Mouse (Mus musculus): ENCODE data around the gene Cab39l. TPM values are rescaled to one million over a fixed set of nuclear protein-coding genes. Genes with fewer than 3 reads are reported as not detected.

Gene Cab39l
- total and polyA plus RNA-seq, 3 experiments: 19.9 to 49.2 (median 33.1) TPM

GRCm38 (mm10) chr14:59504831-59505230, 64.1 kb downstream of the Cab39l start:
- Histone ChIP-seq H3K27ac (ENCODE audit: insufficient read depth, low read depth) (no peak overlapping the region), H3K9ac (ENCODE audit: insufficient read depth, low read depth) (no peak overlapping the region), H3K27me3 (replicated peaks) (no peaks in the 10 kb centered on the region), H3K9me3 (replicated peaks; ENCODE audit: low read length) (no peaks in the 10 kb centered on the region), H3K4me1 (ENCODE audit: control insufficient read depth in 1 of 2, insufficient read depth in 2 of 2) (peaks cover 4 to 45% of the 10 kb centered on the region in 2 experiments; a peak in 3 of 4 replicates), H3K79me2 (replicated peaks; ENCODE audit: control insufficient read depth, extremely low read depth, insufficient read depth, poor library complexity, severe bottlenecking) (no peaks in the 10 kb centered on the region), H3K4me3 (replicated peaks in 1 of 3; ENCODE audit: low read depth in 2 of 3, low read length in 2 of 3, poor library complexity in 1 of 3) (no peak overlapping the region), H3K4me2 (ENCODE audit: insufficient read depth, low read depth, poor library complexity, severe bottlenecking) (no peak overlapping the region), H3K36me3 (replicated peaks in 1 of 2; ENCODE audit: control insufficient read depth in 1 of 2, insufficient read depth in 1 of 2, low read length in 1 of 2) (peaks cover 12 to 31% of the 10 kb centered on the region in 2 experiments)
- in situ Hi-C loops (cut with MboI; ENCODE audit: low pct_ligation_motif_present, low pct_unique_long_range_greater_than_20kb, low sequenced_read_pairs) (no loop called here), dilution Hi-C loops (cut with MboI; ENCODE audit: extremely low pct_ligation_motif_present, extremely low pct_unique_long_range_greater_than_20kb, low sequenced_read_pairs) (no loop called here)
- no peak for TF ChIP-seq E2F4 (IDR thresholded peaks at IDR 0.05; ENCODE audit: insufficient replicate concordance, low read depth, low read length)
- TF ChIP-seq MEF2A (IDR thresholded peaks at IDR 0.05; ENCODE audit: borderline replicate concordance, low read depth, low read length): no peak
- no peak for TF ChIP-seq BHLHE40 (IDR thresholded peaks at IDR 0.05; ENCODE audit: low read depth, low read length)
- peak; percentile 51 for DNase-seq (ENCODE audit: extremely low read depth)

GRCm38 (mm10) chr14:59506139-59506538, 65.4 kb downstream of the Cab39l start:
- no peak overlapping the region for H3K4me2 ChIP-seq (ENCODE audit: insufficient read depth, low read depth, poor library complexity, severe bottlenecking)
- peaks cover 12 to 30% of the 10 kb centered on the region in 2 experiments for H3K36me3 ChIP-seq (replicated peaks in 1 of 2; ENCODE audit: control insufficient read depth in 1 of 2, insufficient read depth in 1 of 2, low read length in 1 of 2)
- no peaks in the 10 kb centered on the region for H3K9me3 ChIP-seq (replicated peaks; ENCODE audit: low read length)
- no peak overlapping the region for H3K27ac ChIP-seq (ENCODE audit: insufficient read depth, low read depth)
- H3K27me3 ChIP-seq (replicated peaks): no peaks in the 10 kb centered on the region
- H3K4me1 ChIP-seq (ENCODE audit: control insufficient read depth in 1 of 2, insufficient read depth in 2 of 2): peaks cover 4 to 33% of the 10 kb centered on the region in 2 experiments; a peak in 3 of 4 replicates
- H3K79me2 ChIP-seq (replicated peaks; ENCODE audit: control insufficient read depth, extremely low read depth, insufficient read depth, poor library complexity, severe bottlenecking): no peaks in the 10 kb centered on the region
- no peak overlapping the region for H3K9ac ChIP-seq (ENCODE audit: insufficient read depth, low read depth)
- dilution Hi-C loops (cut with MboI; ENCODE audit: extremely low pct_ligation_motif_present, extremely low pct_unique_long_range_greater_than_20kb, low sequenced_read_pairs) (no loop called here), in situ Hi-C loops (cut with MboI; ENCODE audit: low pct_ligation_motif_present, low pct_unique_long_range_greater_than_20kb, low sequenced_read_pairs) (no loop called here)
- TF ChIP-seq ETS1 (conservative IDR thresholded peaks at IDR 0.05; ENCODE audit: low read depth, low read length) (no peak), CHD2 (IDR thresholded peaks at IDR 0.05; ENCODE audit: low read length) (no peak), ZNF384 (IDR thresholded peaks at IDR 0.05; ENCODE audit: low read depth, low read length) (no peak), JUN (IDR thresholded peaks at IDR 0.05; ENCODE audit: insufficient read depth, low read depth, low read length) (no peak), TBP (conservative IDR thresholded peaks at IDR 0.05; ENCODE audit: low read depth, low read length) (no peak), NRF1 (IDR thresholded peaks at IDR 0.05; ENCODE audit: low read depth, low read length) (no peak), GABPA (IDR thresholded peaks at IDR 0.05; ENCODE audit: insufficient replicate concordance, low read depth, low read length) (no peak)
- no peak for DNase-seq (ENCODE audit: extremely low read depth)
- H3K4me3 ChIP-seq (replicated peaks in 1 of 3; ENCODE audit: low read depth in 2 of 3, low read length in 2 of 3, poor library complexity in 1 of 3): no peak overlapping the region

- TF ChIP-seq EP300 (IDR thresholded peaks at IDR 0.05; ENCODE audit: low read length): no peak
- TF ChIP-seq MXI1 (IDR thresholded peaks at IDR 0.05; ENCODE audit: low read depth, low read length): no peak
- TF ChIP-seq CTCF (conservative IDR thresholded peaks at IDR 0.05 in 1 of 2, IDR thresholded peaks at IDR 0.05 in 1 of 2; ENCODE audit: low read depth in 2 of 2, low read length in 2 of 2): no peak
- no peak for TF ChIP-seq USF2 (conservative IDR thresholded peaks at IDR 0.05; ENCODE audit: low read depth, low read length)
- no peak for TF ChIP-seq POLR2A (IDR thresholded peaks at IDR 0.05; ENCODE audit: low read depth, low read length)
- TF ChIP-seq SIN3A (IDR thresholded peaks at IDR 0.05; ENCODE audit: low read length): no peak
- TF ChIP-seq BHLHE40 (IDR thresholded peaks at IDR 0.05; ENCODE audit: low read depth, low read length): no peak
- no peak for TF ChIP-seq KAT2A (IDR thresholded peaks at IDR 0.05; ENCODE audit: insufficient replicate concordance, low read length)
- Histone ChIP-seq H3K9ac (ENCODE audit: insufficient read depth, low read depth) (no peak overlapping the region), H3K36me3 (replicated peaks in 1 of 2; ENCODE audit: control insufficient read depth in 1 of 2, insufficient read depth in 1 of 2, low read length in 1 of 2) (peaks cover 2 to 23% of the 10 kb centered on the region in 2 experiments), H3K4me3 (replicated peaks in 1 of 3; ENCODE audit: low read depth in 2 of 3, low read length in 2 of 3, poor library complexity in 1 of 3) (no peak overlapping the region), H3K79me2 (replicated peaks; ENCODE audit: control insufficient read depth, extremely low read depth, insufficient read depth, poor library complexity, severe bottlenecking) (no peaks in the 10 kb centered on the region), H3K27ac (ENCODE audit: insufficient read depth, low read depth) (no peak overlapping the region), H3K4me2 (ENCODE audit: insufficient read depth, low read depth, poor library complexity, severe bottlenecking) (no peak overlapping the region), H3K27me3 (replicated peaks) (no peaks in the 10 kb centered on the region), H3K4me1 (ENCODE audit: control insufficient read depth in 1 of 2, insufficient read depth in 2 of 2) (no peaks in the 10 kb centered on the region), H3K9me3 (replicated peaks; ENCODE audit: low read length) (no peaks in the 10 kb centered on the region)
- DNase-seq (ENCODE audit: extremely low read depth): no peak
- dilution Hi-C loops (cut with MboI; ENCODE audit: extremely low pct_ligation_motif_present, extremely low pct_unique_long_range_greater_than_20kb, low sequenced_read_pairs) (no loop called here), in situ Hi-C loops (cut with MboI; ENCODE audit: low pct_ligation_motif_present, low pct_unique_long_range_greater_than_20kb, low sequenced_read_pairs) (no loop called here)
These were observed 73.2 kb downstream of the Cab39l start for GRCm38 (mm10) chr14:59513922-59514444.
